Mouse (Mus musculus): ENCODE data around the gene Pnpla3. TPM values are rescaled to one million over a fixed set of nuclear protein-coding genes. Genes with fewer than 3 reads are reported as not detected.

The Pnpla3 gene
- polyA plus RNA-seq, 1 experiment from 2014 or later = 0.61 TPM

GRCm38 (mm10) chr15:84171166-84171565 is 3.5 kb downstream of the Pnpla3 start:
- WGBS = 67% methylated on average over 7 of the region's 7 CpGs

GRCm38 (mm10) chr15:84178733-84179132 is 11.1 kb downstream of the Pnpla3 start:
- Histone ChIP-seq H3K4me2 (ENCODE audit: low read length) (no peak overlapping the region), H3K36me3 (ENCODE audit: control insufficient read depth, insufficient read depth, low read length) (no peaks in the 10 kb centered on the region), H3K9ac (ENCODE audit: low read length) (no peak overlapping the region), H3K4me1 (ENCODE audit: control insufficient read depth in 2 of 2, insufficient read depth in 2 of 2, low read length in 2 of 2) (no peaks in the 10 kb centered on the region), H3K27ac (replicated peaks in 1 of 2; ENCODE audit: control insufficient read depth in 1 of 2, insufficient read depth in 1 of 2, low read depth in 2 of 2, low read length in 2 of 2) (no peak overlapping the region), H3K27me3 (ENCODE audit: control insufficient read depth, insufficient read depth, low read length) (peaks cover 11% of the 10 kb centered on the region; the same call in 1 of the 2 replicates), H3K9me3 (ENCODE audit: control insufficient read depth, low read length) (no peaks in the 10 kb centered on the region), H3K4me3 (ENCODE audit: control insufficient read depth in 1 of 2, insufficient read depth in 1 of 2, low read depth in 1 of 2, low read length in 2 of 2) (no peak overlapping the region)
- WGBS = 90% methylated on average over 9 of the region's 9 CpGs
- no peak for ATAC-seq (ENCODE audit: insufficient number of reproducible peaks, insufficient read depth, low FRiP score, low read depth)

More at GRCm38 (mm10) chr15:84171166-84171565, 3.5 kb downstream of the Pnpla3 start:
- Histone ChIP-seq H3K36me3 (ENCODE audit: control insufficient read depth, insufficient read depth, low read length) (no peaks in the 10 kb centered on the region), H3K9me3 (ENCODE audit: control insufficient read depth, low read length) (no peaks in the 10 kb centered on the region), H3K4me3 (ENCODE audit: control insufficient read depth in 1 of 2, insufficient read depth in 1 of 2, low read depth in 1 of 2, low read length in 2 of 2) (no peak overlapping the region), H3K27ac (replicated peaks in 1 of 2; ENCODE audit: control insufficient read depth in 1 of 2, insufficient read depth in 1 of 2, low read depth in 2 of 2, low read length in 2 of 2) (no peak overlapping the region), H3K27me3 (ENCODE audit: control insufficient read depth, insufficient read depth, low read length) (no peaks in the 10 kb centered on the region; the same call in 1 of the 2 replicates), H3K4me2 (ENCODE audit: low read length) (no peak overlapping the region), H3K4me1 (ENCODE audit: control insufficient read depth in 2 of 2, insufficient read depth in 2 of 2, low read length in 2 of 2) (peaks cover 7 to 15% of the 10 kb centered on the region in 2 experiments), H3K9ac (ENCODE audit: low read length) (no peak overlapping the region)
- ATAC-seq (ENCODE audit: insufficient number of reproducible peaks, insufficient read depth, low FRiP score, low read depth) = no peak

GRCm38 (mm10) chr15:84182000-84182399 is 14.4 kb downstream of the Pnpla3 start:
- H3K4me2 ChIP-seq (ENCODE audit: low read length) = no peak overlapping the region
- H3K27ac ChIP-seq (replicated peaks in 1 of 2; ENCODE audit: control insufficient read depth in 1 of 2, insufficient read depth in 1 of 2, low read depth in 2 of 2, low read length in 2 of 2) = no peak overlapping the region
- H3K9ac ChIP-seq (ENCODE audit: low read length) = no peak overlapping the region
- peaks cover 11% of the 10 kb centered on the region; the same call in 1 of the 2 replicates for H3K27me3 ChIP-seq (ENCODE audit: control insufficient read depth, insufficient read depth, low read length)
- peaks cover 0 to 3% of the 10 kb centered on the region in 2 experiments; a peak in 1 of 4 replicates for H3K4me1 ChIP-seq (ENCODE audit: control insufficient read depth in 2 of 2, insufficient read depth in 2 of 2, low read length in 2 of 2)
- WGBS = 65% methylated on average over 6 of the region's 6 CpGs
- no peaks in the 10 kb centered on the region for H3K36me3 ChIP-seq (ENCODE audit: control insufficient read depth, insufficient read depth, low read length)
- ATAC-seq (ENCODE audit: insufficient number of reproducible peaks, insufficient read depth, low FRiP score, low read depth) = no peak
- H3K4me3 ChIP-seq (ENCODE audit: control insufficient read depth in 1 of 2, insufficient read depth in 1 of 2, low read depth in 1 of 2, low read length in 2 of 2) = no peak overlapping the region
- H3K9me3 ChIP-seq (ENCODE audit: control insufficient read depth, low read length) = no peaks in the 10 kb centered on the region

DNA sequence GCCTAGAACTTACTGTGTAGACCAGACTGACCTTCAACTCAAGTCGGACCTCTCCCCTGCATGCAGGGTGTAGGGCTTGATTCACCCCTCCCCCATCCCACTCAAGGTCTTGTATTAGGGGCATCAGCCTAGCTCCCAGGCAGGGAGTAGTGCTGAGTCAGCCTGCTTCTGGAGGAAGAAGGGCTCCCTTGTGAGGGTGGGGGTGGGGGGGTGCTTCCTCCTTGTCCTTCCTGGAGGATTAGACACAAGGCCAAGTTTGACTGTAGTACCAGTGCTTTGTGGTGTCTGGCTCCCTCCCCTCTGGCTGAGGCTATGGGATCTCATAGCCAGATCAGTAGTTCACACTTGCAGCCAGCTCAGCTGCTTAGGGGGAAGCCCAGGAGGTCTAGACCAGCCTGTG is 16.3 kb downstream of the Pnpla3 start:
- no peaks in the 10 kb centered on the region for H3K36me3 ChIP-seq (ENCODE audit: control insufficient read depth, insufficient read depth, low read length)
- no peak overlapping the region for H3K4me3 ChIP-seq (ENCODE audit: control insufficient read depth in 1 of 2, insufficient read depth in 1 of 2, low read depth in 1 of 2, low read length in 2 of 2)
- H3K4me2 ChIP-seq (ENCODE audit: low read length) = no peak overlapping the region
- H3K9me3 ChIP-seq (ENCODE audit: control insufficient read depth, low read length) = no peaks in the 10 kb centered on the region
- 12% methylated on average over 1 of the region's 1 CpGs for WGBS
- H3K4me1 ChIP-seq (ENCODE audit: control insufficient read depth in 2 of 2, insufficient read depth in 2 of 2, low read length in 2 of 2) = peaks cover 0 to 3% of the 10 kb centered on the region in 2 experiments; a peak in 1 of 4 replicates
- H3K27ac ChIP-seq (replicated peaks in 1 of 2; ENCODE audit: control insufficient read depth in 1 of 2, insufficient read depth in 1 of 2, low read depth in 2 of 2, low read length in 2 of 2) = no peak overlapping the region
- H3K27me3 ChIP-seq (ENCODE audit: control insufficient read depth, insufficient read depth, low read length) = peaks cover 11% of the 10 kb centered on the region; the same call in 1 of the 2 replicates
- no peak overlapping the region for H3K9ac ChIP-seq (ENCODE audit: low read length)
- no peak for ATAC-seq (ENCODE audit: insufficient number of reproducible peaks, insufficient read depth, low FRiP score, low read depth)

GRCm38 (mm10) chr15:84186196-84186595 is 18.6 kb downstream of the Pnpla3 start:
- no peaks in the 10 kb centered on the region for H3K36me3 ChIP-seq (ENCODE audit: control insufficient read depth, insufficient read depth, low read length)
- H3K9me3 ChIP-seq (ENCODE audit: control insufficient read depth, low read length) = no peaks in the 10 kb centered on the region
- peaks cover 11% of the 10 kb centered on the region; the same call in 1 of the 2 replicates for H3K27me3 ChIP-seq (ENCODE audit: control insufficient read depth, insufficient read depth, low read length)
- no peak overlapping the region for H3K9ac ChIP-seq (ENCODE audit: low read length)
- ATAC-seq (ENCODE audit: insufficient number of reproducible peaks, insufficient read depth, low FRiP score, low read depth) = no peak
- H3K27ac ChIP-seq (replicated peaks in 1 of 2; ENCODE audit: control insufficient read depth in 1 of 2, insufficient read depth in 1 of 2, low read depth in 2 of 2, low read length in 2 of 2) = no peak overlapping the region
- H3K4me1 ChIP-seq (ENCODE audit: control insufficient read depth in 2 of 2, insufficient read depth in 2 of 2, low read length in 2 of 2) = peaks cover 0 to 3% of the 10 kb centered on the region in 2 experiments; a peak in 1 of 4 replicates
- no peak overlapping the region for H3K4me3 ChIP-seq (ENCODE audit: control insufficient read depth in 1 of 2, insufficient read depth in 1 of 2, low read depth in 1 of 2, low read length in 2 of 2)
- WGBS = 44% methylated on average over 4 of the region's 4 CpGs
- H3K4me2 ChIP-seq (ENCODE audit: low read length) = no peak overlapping the region

GRCm38 (mm10) chr15:84188887-84189530 is 21.4 kb downstream of the Pnpla3 start:
- ATAC-seq (ENCODE audit: insufficient number of reproducible peaks, insufficient read depth, low FRiP score, low read depth) = no peak
- Histone ChIP-seq H3K9me3 (ENCODE audit: control insufficient read depth, low read length) (no peaks in the 10 kb centered on the region), H3K36me3 (ENCODE audit: control insufficient read depth, insufficient read depth, low read length) (no peaks in the 10 kb centered on the region), H3K4me1 (ENCODE audit: control insufficient read depth in 2 of 2, insufficient read depth in 2 of 2, low read length in 2 of 2) (peaks cover 7% of the 10 kb centered on the region in 2 experiments), H3K9ac (ENCODE audit: low read length) (no peak overlapping the region), H3K4me3 (ENCODE audit: control insufficient read depth in 1 of 2, insufficient read depth in 1 of 2, low read depth in 1 of 2, low read length in 2 of 2) (no peak overlapping the region), H3K27ac (replicated peaks in 1 of 2; ENCODE audit: control insufficient read depth in 1 of 2, insufficient read depth in 1 of 2, low read depth in 2 of 2, low read length in 2 of 2) (no peak overlapping the region), H3K4me2 (ENCODE audit: low read length) (no peak overlapping the region), H3K27me3 (ENCODE audit: control insufficient read depth, insufficient read depth, low read length) (no peaks in the 10 kb centered on the region)
- 53% methylated on average over 2 of the region's 2 CpGs for WGBS

- Histone ChIP-seq H3K4me3 (ENCODE audit: control insufficient read depth in 1 of 2, insufficient read depth in 1 of 2, low read depth in 1 of 2, low read length in 2 of 2) (no peak overlapping the region), H3K27me3 (ENCODE audit: control insufficient read depth, insufficient read depth, low read length) (no peaks in the 10 kb centered on the region), H3K9me3 (ENCODE audit: control insufficient read depth, low read length) (no peaks in the 10 kb centered on the region), H3K4me1 (ENCODE audit: control insufficient read depth in 2 of 2, insufficient read depth in 2 of 2, low read length in 2 of 2) (peaks cover 4 to 7% of the 10 kb centered on the region in 2 experiments), H3K27ac (replicated peaks in 1 of 2; ENCODE audit: control insufficient read depth in 1 of 2, insufficient read depth in 1 of 2, low read depth in 2 of 2, low read length in 2 of 2) (no peak overlapping the region), H3K4me2 (ENCODE audit: low read length) (no peak overlapping the region), H3K9ac (ENCODE audit: low read length) (no peak overlapping the region), H3K36me3 (ENCODE audit: control insufficient read depth, insufficient read depth, low read length) (no peaks in the 10 kb centered on the region)
- 40% methylated on average over 3 of the region's 3 CpGs for WGBS
- no peak for ATAC-seq (ENCODE audit: insufficient number of reproducible peaks, insufficient read depth, low FRiP score, low read depth)
Measured at GRCm38 (mm10) chr15:84189881-84190280, 22.2 kb downstream of the Pnpla3 start.

- H3K4me1 ChIP-seq (ENCODE audit: control insufficient read depth in 2 of 2, insufficient read depth in 2 of 2, low read length in 2 of 2) = peaks cover 4 to 7% of the 10 kb centered on the region in 2 experiments
- WGBS = 2% methylated on average over 9 of the region's 9 CpGs
- ATAC-seq (ENCODE audit: insufficient number of reproducible peaks, insufficient read depth, low FRiP score, low read depth) = no peak
- H3K36me3 ChIP-seq (ENCODE audit: control insufficient read depth, insufficient read depth, low read length) = peaks cover 18% of the 10 kb centered on the region
- H3K4me2 ChIP-seq (ENCODE audit: low read length) = peak overlapping the region; percentile 79
- H3K9me3 ChIP-seq (ENCODE audit: control insufficient read depth, low read length) = no peaks in the 10 kb centered on the region
- H3K9ac ChIP-seq (ENCODE audit: low read length) = peak overlapping the region; percentile 95
- peak overlapping the region; percentile 85 to 93 for H3K4me3 ChIP-seq (ENCODE audit: control insufficient read depth in 1 of 2, insufficient read depth in 1 of 2, low read depth in 1 of 2, low read length in 2 of 2)
- H3K27me3 ChIP-seq (ENCODE audit: control insufficient read depth, insufficient read depth, low read length) = no peaks in the 10 kb centered on the region
- peak overlapping the region; percentile 49 to 99; a peak in 3 of 4 replicates for H3K27ac ChIP-seq (replicated peaks in 1 of 2; ENCODE audit: control insufficient read depth in 1 of 2, insufficient read depth in 1 of 2, low read depth in 2 of 2, low read length in 2 of 2)
Measured at GRCm38 (mm10) chr15:84191724-84192057, 24.1 kb downstream of the Pnpla3 start.
